Mouse (Mus musculus) adrenal gland, postnatal 10 days (tissue): ENCODE data around the gene Fut1. TPM values are rescaled to one million over a fixed set of nuclear protein-coding genes. Genes with fewer than 3 reads are reported as not detected.

Experiments used
- DNase-seq: peaks from one replicate; pipeline ENCODE4 v3.0.0; 2021; ENCODE audit warnings: mixed read lengths
- total RNA-seq, 2 experiments: library from RNA; stranded (reverse); gene quantifications; 2 replicates each; pipeline ENCODE4 v1.2.3; 2021

Fut1 gene
- total RNA-seq, 2 experiments from 2014 or later: 0.21 TPM; not detected in 1

GRCm38 (mm10) chr7:45668921-45669320, 51.8 kb downstream of the Fut1 start:
- DNase-seq: no peak

Other genes starting within 250 kb of the Fut1 start
- gene Lin7b, start 246.7 kb upstream of the Fut1 start, total RNA-seq: 1 to 10 TPM in 1 of 2 experiments, under 1 TPM in 1; 0.90 to 2.9 TPM
- gene Snrnp70, start 221.5 kb upstream of the Fut1 start, total RNA-seq: 100 to 1,000 TPM; 208 to 341 TPM
- gene Kcna7, start 211.6 kb upstream of the Fut1 start, total RNA-seq: 1 to 10 TPM in 1 of 2 experiments, under 1 TPM in 1; 0.75 to 2.6 TPM
- gene Ntf5, start 203.6 kb upstream of the Fut1 start, total RNA-seq: under 1 TPM; 0.12 to 0.33 TPM
- not detected for gene Lhb, start 196.5 kb upstream of the Fut1 start, total RNA-seq
- gene Gys1, start 182.4 kb upstream of the Fut1 start, total RNA-seq: 10 to 100 TPM; 66.7 to 92.5 TPM
- 10 to 100 TPM; 50.2 to 58.9 TPM for gene Ruvbl2, start 179.2 kb upstream of the Fut1 start, total RNA-seq
- gene Ftl1, start 157.4 kb upstream of the Fut1 start, total RNA-seq: 100 to 1,000 TPM; 527 to 606 TPM
- gene Bax, start 150.4 kb upstream of the Fut1 start, total RNA-seq: 10 to 100 TPM; 52.7 to 53.6 TPM
- under 1 TPM; 0.64 to 0.69 TPM for gene Tulp2, start 135.4 kb upstream of the Fut1 start, total RNA-seq
- gene Gm45808, start 130.5 kb upstream of the Fut1 start, total RNA-seq: 10 to 100 TPM; 26.0 to 27.9 TPM
- 10 to 100 TPM; 42.4 to 47.3 TPM for gene Dhdh, start 128.5 kb upstream of the Fut1 start, total RNA-seq
- gene Nucb1, start 106.9 kb upstream of the Fut1 start, total RNA-seq: 100 to 1,000 TPM; 175 to 201 TPM
- 10 to 100 TPM; 28.0 to 48.2 TPM for gene Ppp1r15a, start 91.0 kb upstream of the Fut1 start, total RNA-seq
- 1 to 10 TPM; 5.4 to 9.2 TPM for gene Plekha4, start 91.0 kb upstream of the Fut1 start, total RNA-seq
- 1 to 10 TPM in 1 of 2 experiments, under 1 TPM in 1; 0.93 to 1.4 TPM for gene Hsd17b14, start 62.4 kb upstream of the Fut1 start, total RNA-seq
- gene Bcat2, start 47.1 kb upstream of the Fut1 start, total RNA-seq: 100 to 1,000 TPM; 114 to 118 TPM
- 10 to 100 TPM in 1 of 2 experiments, 1 to 10 TPM in 1; 1.3 to 21.9 TPM for gene Fgf21, start 1.8 kb upstream of the Fut1 start, total RNA-seq
- gene Izumo1, start 4.5 kb downstream of the Fut1 start, total RNA-seq: under 1 TPM; 0.39 to 0.73 TPM
- gene Rasip1, start 10.2 kb downstream of the Fut1 start, total RNA-seq: 10 to 100 TPM; 35.6 to 37.9 TPM
- 10 to 100 TPM in 1 of 2 experiments, 1 to 10 TPM in 1; 8.3 to 13.2 TPM for gene Mamstr, start 22.7 kb downstream of the Fut1 start, total RNA-seq
- gene Fut2, start 49.1 kb downstream of the Fut1 start, total RNA-seq: not detected
- gene Ntn5, start 66.7 kb downstream of the Fut1 start, total RNA-seq: under 1 TPM in 1 of 2 experiments, not detected in 1; 0.39 TPM
- gene Sec1, start 77.1 kb downstream of the Fut1 start, total RNA-seq: under 1 TPM; 0.21 to 0.30 TPM
- gene Car11, start 82.6 kb downstream of the Fut1 start, total RNA-seq: 10 to 100 TPM in 1 of 2 experiments, 1 to 10 TPM in 1; 7.6 to 14.5 TPM
- gene Dbp, start 87.8 kb downstream of the Fut1 start, total RNA-seq: 10 to 100 TPM; 21.4 to 62.3 TPM
- gene Rpl18, start 98.2 kb downstream of the Fut1 start, total RNA-seq: 1,000 to 10,000 TPM; 1,029 to 1,042 TPM
- gene Sphk2, start 100.7 kb downstream of the Fut1 start, total RNA-seq: 10 to 100 TPM; 28.0 to 28.8 TPM
- gene Fam83e, start 103.9 kb downstream of the Fut1 start, total RNA-seq: under 1 TPM; 0.27 to 0.33 TPM
- not detected for gene Spaca4, start 108.5 kb downstream of the Fut1 start, total RNA-seq
- gene Lmtk3, start 166.4 kb downstream of the Fut1 start, total RNA-seq: 1 to 10 TPM; 4.2 to 8.3 TPM
- gene Sult2b1, start 167.4 kb downstream of the Fut1 start, total RNA-seq: under 1 TPM; 0.39 to 0.45 TPM
- gene Cyth2, start 197.3 kb downstream of the Fut1 start, total RNA-seq: 100 to 1,000 TPM in 1 of 2 experiments, 10 to 100 TPM in 1; 88.5 to 107 TPM
- under 1 TPM; 0.24 to 0.51 TPM for gene Kcnj14, start 207.5 kb downstream of the Fut1 start, total RNA-seq
- gene Grwd1, start 213.7 kb downstream of the Fut1 start, total RNA-seq: 10 to 100 TPM; 23.7 to 27.5 TPM